Mouse (Mus musculus): ENCODE results near the gene Rfx7. TPM values are rescaled to one million over a fixed set of nuclear protein-coding genes. Genes with fewer than 3 reads are reported as not detected.

The Rfx7 gene
- polyA plus RNA-seq (2012; rRNA removed) = 20.2 and 21.4 TPM in 2 replicates

GRCm38 (mm10) chr9:72531996-72532380 lies at the start of gene Rfx7:
Gene Rfx7, plus strand, starts transcription at chr9:72532240.
- Histone ChIP-seq H3K4me3 (replicated peaks; ENCODE audit: insufficient read depth, low read depth, low read length) (peak within 1 kb of the TSS; percentile 92), H3K4me1 (ENCODE audit: control insufficient read depth, insufficient read depth, low read length) (no peaks in the 10 kb centered on the region), H3K27me3 (ENCODE audit: control insufficient read depth, insufficient read depth, low read length) (no peaks in the 10 kb centered on the region), H3K27ac (ENCODE audit: insufficient read depth, low read length) (peak within 1 kb of the TSS; percentile 94)
- no peak for TF ChIP-seq CTCF (IDR thresholded peaks at IDR 0.05; ENCODE audit: borderline replicate concordance, insufficient read depth, low read depth, low read length)
- TF ChIP-seq POLR2A (IDR thresholded peaks at IDR 0.05; ENCODE audit: borderline replicate concordance, insufficient read depth, low read length) = peak; percentile 59
- under 1% methylated on average over 54 of the region's 63 CpGs for WGBS
- DNase-seq = peak; percentile 81 to 86

- TF ChIP-seq CTCF (IDR thresholded peaks at IDR 0.05; ENCODE audit: borderline replicate concordance, insufficient read depth, low read depth, low read length) (no peak), POLR2A (IDR thresholded peaks at IDR 0.05; ENCODE audit: borderline replicate concordance, insufficient read depth, low read length) (no peak)
- H3K27ac ChIP-seq (ENCODE audit: insufficient read depth, low read length) = no peak overlapping the region
- no peak for DNase-seq
- no peaks in the 10 kb centered on the region for H3K4me1 ChIP-seq (ENCODE audit: control insufficient read depth, insufficient read depth, low read length)
- H3K4me3 ChIP-seq (replicated peaks; ENCODE audit: insufficient read depth, low read depth, low read length) = no peak overlapping the region
- no peaks in the 10 kb centered on the region for H3K27me3 ChIP-seq (ENCODE audit: control insufficient read depth, insufficient read depth, low read length)
Observed at GRCm38 (mm10) chr9:72488523-72488922, 43.5 kb upstream of the Rfx7 start.

DNA sequence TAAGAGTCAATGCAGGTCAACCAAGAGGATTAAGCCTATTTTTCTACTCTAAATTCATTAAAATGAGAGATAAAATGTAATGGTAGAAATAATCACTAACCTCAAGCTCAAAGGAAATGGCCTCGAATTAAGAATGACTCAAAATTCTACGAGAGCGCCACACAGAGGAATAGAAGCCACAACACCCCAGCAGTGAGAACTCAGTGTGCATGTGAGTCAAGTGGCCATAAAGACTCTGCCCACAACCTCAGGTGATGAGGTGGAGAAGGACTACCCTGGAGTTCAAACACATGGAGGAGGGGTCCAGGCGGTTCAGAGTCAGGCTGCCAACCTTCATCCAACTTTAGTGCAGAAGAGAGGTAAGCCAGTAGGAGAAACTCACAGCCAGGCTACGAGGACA lies 42.9 kb upstream of the Rfx7 start:
- Histone ChIP-seq H3K4me3 (replicated peaks; ENCODE audit: insufficient read depth, low read depth, low read length) (no peak overlapping the region), H3K4me1 (ENCODE audit: control insufficient read depth, insufficient read depth, low read length) (no peaks in the 10 kb centered on the region), H3K27me3 (ENCODE audit: control insufficient read depth, insufficient read depth, low read length) (no peaks in the 10 kb centered on the region), H3K27ac (ENCODE audit: insufficient read depth, low read length) (no peak overlapping the region)
- WGBS = 93% methylated on average over 5 of the region's 5 CpGs
- DNase-seq = no peak
- no peak for TF ChIP-seq POLR2A (IDR thresholded peaks at IDR 0.05; ENCODE audit: borderline replicate concordance, insufficient read depth, low read length)
- TF ChIP-seq CTCF (IDR thresholded peaks at IDR 0.05; ENCODE audit: borderline replicate concordance, insufficient read depth, low read depth, low read length) = no peak

DNA sequence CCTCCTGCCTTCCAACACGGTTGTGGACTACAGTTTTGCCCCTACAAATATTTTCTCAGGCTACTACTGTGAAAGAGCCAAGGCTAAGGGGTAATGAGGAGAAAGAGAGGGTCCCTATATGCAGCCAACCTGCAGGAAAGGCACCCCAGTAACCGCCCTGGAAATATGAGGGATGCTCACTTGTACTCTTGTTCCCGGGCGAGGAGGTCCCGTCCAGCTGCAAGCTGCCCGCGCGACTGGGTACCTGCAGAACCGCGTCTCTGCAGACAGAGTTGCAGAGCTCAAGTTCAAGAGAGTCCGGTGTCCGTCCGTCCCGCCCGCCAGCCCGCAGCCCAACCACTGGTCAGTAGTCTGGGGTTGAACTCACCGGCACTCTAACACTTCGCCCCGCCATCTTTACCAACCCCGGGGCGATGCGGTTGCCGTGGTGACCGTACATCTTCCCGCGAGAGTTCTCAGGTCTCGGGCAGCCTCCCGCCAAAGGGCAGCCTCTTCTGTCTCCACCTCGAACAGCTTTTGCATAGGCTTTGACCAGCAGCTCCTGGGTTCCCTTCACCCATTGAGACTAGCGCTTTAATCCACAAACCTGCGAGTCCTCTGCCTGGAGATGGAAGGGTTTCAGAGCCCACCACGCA lies 40.4 kb upstream of the Rfx7 start:
- 1% methylated on average over 32 of the region's 32 CpGs for WGBS
- DNase-seq = peak; percentile 89 to 90
- Histone ChIP-seq H3K4me3 (replicated peaks; ENCODE audit: insufficient read depth, low read depth, low read length) (peak overlapping the region; percentile 81), H3K4me1 (ENCODE audit: control insufficient read depth, insufficient read depth, low read length) (no peaks in the 10 kb centered on the region), H3K27ac (ENCODE audit: insufficient read depth, low read length) (peak overlapping the region; percentile 60; the same call in 1 of the 2 replicates), H3K27me3 (ENCODE audit: control insufficient read depth, insufficient read depth, low read length) (no peaks in the 10 kb centered on the region)
- peak; percentile 85; the same call in 1 of the 2 replicates for TF ChIP-seq POLR2A (IDR thresholded peaks at IDR 0.05; ENCODE audit: borderline replicate concordance, insufficient read depth, low read length)
- no peak for TF ChIP-seq CTCF (IDR thresholded peaks at IDR 0.05; ENCODE audit: borderline replicate concordance, insufficient read depth, low read depth, low read length)

- TF ChIP-seq CTCF (IDR thresholded peaks at IDR 0.05; ENCODE audit: borderline replicate concordance, insufficient read depth, low read depth, low read length) (no peak), POLR2A (IDR thresholded peaks at IDR 0.05; ENCODE audit: borderline replicate concordance, insufficient read depth, low read length) (no peak)
- no peak for DNase-seq
- WGBS = 9% methylated on average over 6 of the region's 6 CpGs
Observed at GRCm38 (mm10) chr9:72492194-72492565, 39.9 kb upstream of the Rfx7 start, which contains the start of gene Tex9. Gene Tex9, minus strand, starts transcription at chr9:72492212.

DNA sequence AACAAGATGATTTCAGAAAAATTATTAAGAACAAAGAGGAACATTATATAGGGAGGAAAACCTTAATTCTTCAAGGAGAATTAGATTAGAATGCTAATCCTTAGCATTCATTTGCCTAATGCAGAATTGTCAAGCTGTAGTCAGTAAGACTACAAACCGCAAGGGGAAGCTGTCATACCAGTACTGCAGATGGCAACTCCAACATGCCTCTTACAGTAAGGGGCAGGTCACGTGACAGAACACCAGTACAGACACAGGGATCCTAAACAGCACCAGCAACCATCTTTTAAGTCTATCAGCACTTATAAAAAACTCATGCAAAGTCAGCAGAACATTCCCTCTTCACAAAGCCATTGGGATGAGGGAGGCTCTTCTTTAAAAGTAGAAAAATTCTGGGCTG lies 38.6 kb upstream of the Rfx7 start:
- 87% methylated on average over 2 of the region's 2 CpGs for WGBS
- TF ChIP-seq POLR2A (IDR thresholded peaks at IDR 0.05; ENCODE audit: borderline replicate concordance, insufficient read depth, low read length) (no peak), CTCF (IDR thresholded peaks at IDR 0.05; ENCODE audit: borderline replicate concordance, insufficient read depth, low read depth, low read length) (no peak)
- no peaks in the 10 kb centered on the region for H3K4me1 ChIP-seq (ENCODE audit: control insufficient read depth, insufficient read depth, low read length)
- no peak overlapping the region for H3K27ac ChIP-seq (ENCODE audit: insufficient read depth, low read length)
- H3K4me3 ChIP-seq (replicated peaks; ENCODE audit: insufficient read depth, low read depth, low read length) = no peak overlapping the region
- DNase-seq = no peak
- H3K27me3 ChIP-seq (ENCODE audit: control insufficient read depth, insufficient read depth, low read length) = no peaks in the 10 kb centered on the region

More at GRCm38 (mm10) chr9:72492194-72492565, 39.9 kb upstream of the Rfx7 start, which contains the start of gene Tex9:
- peak within 1 kb of the TSS; percentile 81 for H3K4me3 ChIP-seq (replicated peaks; ENCODE audit: insufficient read depth, low read depth, low read length)
- no peaks in the 10 kb centered on the region for H3K27me3 ChIP-seq (ENCODE audit: control insufficient read depth, insufficient read depth, low read length)
- H3K4me1 ChIP-seq (ENCODE audit: control insufficient read depth, insufficient read depth, low read length) = no peaks in the 10 kb centered on the region
- H3K27ac ChIP-seq (ENCODE audit: insufficient read depth, low read length) = peak within 1 kb of the TSS; percentile 60; the same call in 1 of the 2 replicates

GRCm38 (mm10) chr9:72493984-72494685 lies 37.9 kb upstream of the Rfx7 start:
- WGBS = 79% methylated on average over 3 of the region's 3 CpGs
- TF ChIP-seq CTCF (IDR thresholded peaks at IDR 0.05; ENCODE audit: borderline replicate concordance, insufficient read depth, low read depth, low read length) (no peak), POLR2A (IDR thresholded peaks at IDR 0.05; ENCODE audit: borderline replicate concordance, insufficient read depth, low read length) (no peak)

GRCm38 (mm10) chr9:72496691-72497090 lies 35.3 kb upstream of the Rfx7 start:
- H3K27me3 ChIP-seq (ENCODE audit: control insufficient read depth, insufficient read depth, low read length) = no peaks in the 10 kb centered on the region
- no peak for DNase-seq
- no peak overlapping the region for H3K4me3 ChIP-seq (replicated peaks; ENCODE audit: insufficient read depth, low read depth, low read length)
- TF ChIP-seq CTCF (IDR thresholded peaks at IDR 0.05; ENCODE audit: borderline replicate concordance, insufficient read depth, low read depth, low read length) (no peak), POLR2A (IDR thresholded peaks at IDR 0.05; ENCODE audit: borderline replicate concordance, insufficient read depth, low read length) (no peak)
- H3K27ac ChIP-seq (ENCODE audit: insufficient read depth, low read length) = no peak overlapping the region
- WGBS = 67% methylated on average over 2 of the region's 2 CpGs
- no peaks in the 10 kb centered on the region for H3K4me1 ChIP-seq (ENCODE audit: control insufficient read depth, insufficient read depth, low read length)

More at GRCm38 (mm10) chr9:72493984-72494685, 37.9 kb upstream of the Rfx7 start:
- no peak overlapping the region for H3K4me3 ChIP-seq (replicated peaks; ENCODE audit: insufficient read depth, low read depth, low read length)
- no peak overlapping the region for H3K27ac ChIP-seq (ENCODE audit: insufficient read depth, low read length)
- no peak for DNase-seq
- H3K27me3 ChIP-seq (ENCODE audit: control insufficient read depth, insufficient read depth, low read length) = no peaks in the 10 kb centered on the region
- H3K4me1 ChIP-seq (ENCODE audit: control insufficient read depth, insufficient read depth, low read length) = no peaks in the 10 kb centered on the region
